Mouse (Mus musculus) splenic B cell, adult 2 months (primary cell): Measurements from ENCODE around the gene Stt3b.
A peak's percentile ranks its signal among the peaks of the same experiment; 100 is the strongest.

ENCODE experiments used
- DNase-seq: peaks from one replicate; pipeline ENCODE4 v3.0.0-alpha.2; 2011; ENCODE audit warnings: low read depth, low spot score
- H3K27me3 ChIP-seq: 2 replicates; pipeline ENCODE4 v1.6.1; 2012; ENCODE audit warnings: mild to moderate bottlenecking, low read length, moderate library complexity, mixed read lengths; ENCODE audit not compliant: control insufficient read depth, poor library complexity, insufficient read depth, severe bottlenecking
- H3K36me3 ChIP-seq: 2 replicates; pipeline ENCODE4 v1.6.1; 2012; ENCODE audit warnings: mild to moderate bottlenecking, low read length, moderate library complexity, mixed read lengths; ENCODE audit not compliant: control insufficient read depth, poor library complexity, insufficient read depth, severe bottlenecking

Stt3b gene

DNA sequence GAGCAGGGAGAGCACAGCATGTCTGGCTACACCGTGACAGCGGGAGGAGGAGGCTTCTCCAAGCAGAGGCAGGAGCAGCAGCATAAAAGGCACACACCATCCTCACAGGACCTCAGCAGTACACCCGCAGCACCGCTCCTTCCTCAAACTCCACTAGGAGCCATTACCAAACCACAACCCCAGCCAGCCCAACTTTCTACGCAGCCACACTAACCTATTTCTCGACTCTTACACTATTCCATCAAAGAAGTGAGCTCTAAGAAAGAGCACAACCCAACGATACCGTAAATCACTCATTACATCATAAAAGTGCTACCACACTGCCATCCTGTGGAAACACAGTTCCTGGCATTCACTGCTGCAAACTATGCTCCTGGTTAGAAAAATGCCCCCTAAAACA, 48.8 kb downstream of the Stt3b start:
- Histone ChIP-seq H3K36me3 (peaks cover 21% of the 10 kb centered on the region), H3K27me3 (no peaks in the 10 kb centered on the region)
- peak; percentile 41 for DNase-seq

DNA sequence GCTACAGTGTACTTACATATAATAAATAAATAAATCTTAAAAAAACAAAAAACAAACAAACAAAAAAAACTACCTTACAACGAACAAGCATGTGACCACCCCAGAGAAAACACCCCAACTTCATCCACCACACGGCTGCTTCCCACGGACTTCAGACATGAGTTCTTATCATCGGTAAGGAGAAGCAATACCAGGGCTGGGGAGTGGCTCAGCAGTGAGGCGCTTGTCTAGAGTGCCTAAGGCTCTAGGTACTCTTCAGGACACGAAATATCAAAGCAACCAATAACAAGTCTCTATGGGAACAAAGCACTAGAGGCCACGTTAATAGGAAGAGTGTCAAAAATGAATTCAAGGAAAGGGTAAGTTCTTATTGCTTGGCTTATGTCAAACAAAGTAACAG, 49.8 kb downstream of the Stt3b start:
- DNase-seq, result no peak
- Histone ChIP-seq H3K27me3 (no peaks in the 10 kb centered on the region), H3K36me3 (peaks cover 20% of the 10 kb centered on the region)

DNA sequence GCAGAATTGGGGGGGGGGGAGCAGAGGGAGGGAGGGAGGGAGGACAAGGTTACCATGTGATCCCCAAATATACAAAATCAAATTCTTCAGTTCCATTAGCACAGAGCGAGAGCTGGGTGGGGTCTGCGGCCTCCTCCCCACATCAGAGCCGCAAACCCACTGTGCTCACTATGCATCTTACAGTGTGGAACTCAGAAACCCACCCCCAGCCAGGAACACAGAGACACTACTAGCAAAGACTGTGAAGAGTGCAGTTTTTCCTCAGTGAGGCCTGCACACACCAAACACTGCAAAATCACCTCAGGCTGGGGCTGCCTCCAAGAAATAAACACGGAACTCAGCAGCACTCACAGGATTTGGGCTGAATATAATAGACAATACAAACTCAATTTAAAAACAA, 50.4 kb downstream of the Stt3b start:
- no peak for DNase-seq
- Histone ChIP-seq H3K36me3 (peaks cover 23% of the 10 kb centered on the region), H3K27me3 (no peaks in the 10 kb centered on the region)

DNA sequence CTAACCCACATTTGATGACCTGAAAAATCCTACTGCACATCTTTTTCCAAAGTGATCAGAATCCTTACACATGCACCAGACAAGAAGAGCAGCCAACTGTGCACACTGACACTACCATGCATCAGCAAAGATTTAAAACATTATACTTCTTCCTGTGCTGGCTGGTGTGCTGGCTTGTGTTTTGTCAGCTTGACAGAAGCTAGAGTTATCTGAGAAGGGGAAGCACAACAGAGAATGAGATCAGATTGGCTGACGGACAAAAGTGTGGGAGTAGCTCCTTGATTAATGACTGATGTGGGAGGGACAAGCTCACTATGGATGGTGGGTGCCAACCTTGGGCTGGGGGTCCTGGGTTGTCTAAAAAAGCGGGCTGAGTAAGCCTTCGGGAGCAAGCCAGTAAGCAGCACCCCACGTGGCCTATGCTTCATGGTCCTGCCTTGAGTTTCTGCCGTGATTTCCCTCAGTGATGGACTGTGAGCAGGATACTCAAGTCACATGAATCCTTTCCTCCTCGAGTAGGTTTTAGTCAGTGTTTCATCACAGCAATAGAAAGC, 52.4 kb downstream of the Stt3b start:
- H3K27me3 ChIP-seq, result no peaks in the 10 kb centered on the region
- H3K36me3 ChIP-seq, result peaks cover 26% of the 10 kb centered on the region
- no peak for DNase-seq

DNA sequence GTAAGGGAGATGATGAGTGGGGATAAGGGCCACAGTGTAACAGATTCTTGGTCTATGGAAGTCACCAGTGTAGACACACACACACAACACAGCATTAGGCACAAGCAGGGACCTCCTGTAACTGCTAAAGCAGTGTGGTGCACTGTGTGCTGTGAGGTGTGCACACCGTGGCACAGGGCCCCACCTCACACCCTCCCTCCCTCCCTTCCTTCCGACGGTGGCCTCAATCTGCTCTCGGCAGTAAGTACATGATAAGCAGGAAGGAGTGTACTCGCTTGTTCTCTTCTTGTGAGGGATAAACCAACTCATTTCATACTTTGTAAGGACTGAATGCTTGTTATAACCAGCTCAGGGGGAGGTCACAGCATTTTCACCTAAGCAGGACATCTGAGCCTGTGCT, 61.1 kb downstream of the Stt3b start:
- H3K27me3 ChIP-seq, result no peaks in the 10 kb centered on the region
- no peak for DNase-seq

DNA sequence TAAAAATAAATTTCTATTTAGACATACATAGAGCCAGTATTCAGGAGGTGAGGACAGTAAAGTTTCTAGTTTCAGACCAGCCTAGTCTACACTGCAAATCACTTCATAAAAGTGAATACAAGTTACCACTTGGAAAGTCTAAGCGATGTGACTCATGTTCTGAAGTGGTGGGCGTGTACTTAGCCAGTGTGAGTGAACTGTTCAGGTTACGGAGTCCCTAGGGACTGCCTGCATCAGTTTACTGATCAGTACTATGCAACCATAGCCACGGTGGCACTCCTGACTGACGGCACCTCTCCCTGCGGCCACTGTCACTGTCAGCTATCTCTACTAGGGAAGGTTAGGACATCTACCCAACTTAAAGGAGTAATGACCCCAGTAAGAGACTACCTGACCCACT, 65.1 kb downstream of the Stt3b start:
- DNase-seq, result no peak
- no peaks in the 10 kb centered on the region for H3K27me3 ChIP-seq
- H3K36me3 ChIP-seq, result peaks cover 23% of the 10 kb centered on the region

More for the DNA sequence above, 61.1 kb downstream of the Stt3b start:
- H3K36me3 ChIP-seq, result peaks cover 32% of the 10 kb centered on the region

DNA sequence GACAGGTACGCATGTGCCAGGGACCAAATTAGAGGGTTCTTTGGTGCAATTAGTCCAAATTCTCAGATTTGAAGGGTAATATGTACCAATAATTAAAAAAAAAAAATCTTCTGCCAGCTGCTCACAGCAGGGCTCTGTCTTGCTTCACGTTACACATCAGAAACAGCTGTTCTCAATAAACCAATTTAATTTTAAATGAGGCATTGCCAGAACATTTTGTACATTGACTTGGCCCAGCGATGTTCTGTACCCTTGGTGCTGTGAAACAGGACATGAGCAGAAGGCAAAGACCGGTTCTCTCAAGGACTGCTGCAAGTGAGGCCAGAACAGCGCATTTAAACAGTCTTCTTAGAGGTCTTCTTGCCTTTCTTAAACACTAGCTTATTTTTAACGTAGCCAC, 66.6 kb downstream of the Stt3b start:
- no peak for DNase-seq
- Histone ChIP-seq H3K27me3 (no peaks in the 10 kb centered on the region), H3K36me3 (peaks cover 15% of the 10 kb centered on the region)

DNA sequence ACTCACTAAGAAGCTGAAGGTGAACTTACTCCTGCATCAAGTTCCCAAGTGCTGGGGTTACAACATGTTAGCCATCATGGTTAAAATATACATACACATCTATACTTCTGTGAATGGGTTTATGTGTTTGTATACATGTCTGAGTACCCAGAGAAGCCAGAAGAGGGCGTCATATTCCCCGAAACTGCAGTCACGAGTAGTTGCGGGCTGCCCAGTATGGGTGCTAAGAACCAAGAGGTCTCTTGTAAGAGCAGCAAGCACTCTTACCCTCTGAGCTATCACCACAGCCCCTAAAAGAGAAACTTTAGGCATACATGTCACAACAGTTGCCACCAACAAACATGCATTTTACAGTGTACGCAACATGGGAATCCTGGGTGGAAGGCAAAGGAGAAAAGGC, 70.4 kb downstream of the Stt3b start:
- DNase-seq, result peak; percentile 11
- H3K36me3 ChIP-seq, result peaks cover 6% of the 10 kb centered on the region

DNA sequence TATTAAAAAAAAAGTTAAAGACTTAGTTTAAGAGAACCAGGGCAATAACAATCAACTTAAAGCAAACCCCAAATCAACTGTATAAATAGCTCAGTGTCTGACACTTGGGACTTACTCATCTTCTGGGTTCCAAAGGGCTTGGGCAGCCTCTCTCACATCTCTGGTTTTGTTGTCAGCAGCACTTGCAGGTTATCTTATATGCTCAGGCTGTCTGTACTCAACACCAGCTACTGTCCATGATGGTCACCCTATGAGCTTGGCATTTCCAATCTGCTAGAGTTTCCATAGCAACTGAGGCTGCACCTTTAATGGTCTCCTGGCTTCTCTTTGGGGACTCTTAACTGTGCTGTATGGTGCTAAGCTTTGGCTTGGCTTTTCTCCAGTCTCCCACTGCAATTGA, 72.3 kb downstream of the Stt3b start:
- no peaks in the 10 kb centered on the region for H3K27me3 ChIP-seq
- peaks cover 4% of the 10 kb centered on the region for H3K36me3 ChIP-seq
- no peak for DNase-seq

More for the DNA sequence above, 70.4 kb downstream of the Stt3b start:
- H3K27me3 ChIP-seq, result no peaks in the 10 kb centered on the region

DNA sequence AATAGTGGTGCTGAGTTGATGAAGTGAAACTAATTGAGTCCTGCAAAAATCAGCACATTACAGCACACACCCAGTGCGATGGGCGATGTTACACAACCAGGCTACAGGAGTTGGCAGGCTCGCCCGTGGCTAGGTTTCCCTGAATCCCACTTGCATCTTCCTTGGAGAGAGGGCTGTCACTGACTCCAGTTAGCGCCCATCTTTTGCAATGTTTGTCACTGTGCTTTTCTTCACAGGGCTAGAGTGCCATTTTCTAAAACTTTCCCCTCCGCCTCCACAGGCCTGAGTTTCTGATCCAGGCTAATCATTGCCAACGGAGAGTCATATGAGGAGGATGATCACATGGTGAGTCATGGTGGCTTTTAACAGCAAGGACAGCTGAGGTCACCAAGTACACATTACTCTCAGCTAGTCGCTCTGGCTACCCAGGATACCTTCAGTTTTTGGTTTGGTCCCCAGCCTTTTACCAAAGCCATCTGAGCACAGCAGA, 73.8 kb downstream of the Stt3b start:
- H3K27me3 ChIP-seq, result no peaks in the 10 kb centered on the region
- H3K36me3 ChIP-seq, result peaks cover 4% of the 10 kb centered on the region; the same call in 1 of the 2 replicates
- DNase-seq, result no peak

DNA sequence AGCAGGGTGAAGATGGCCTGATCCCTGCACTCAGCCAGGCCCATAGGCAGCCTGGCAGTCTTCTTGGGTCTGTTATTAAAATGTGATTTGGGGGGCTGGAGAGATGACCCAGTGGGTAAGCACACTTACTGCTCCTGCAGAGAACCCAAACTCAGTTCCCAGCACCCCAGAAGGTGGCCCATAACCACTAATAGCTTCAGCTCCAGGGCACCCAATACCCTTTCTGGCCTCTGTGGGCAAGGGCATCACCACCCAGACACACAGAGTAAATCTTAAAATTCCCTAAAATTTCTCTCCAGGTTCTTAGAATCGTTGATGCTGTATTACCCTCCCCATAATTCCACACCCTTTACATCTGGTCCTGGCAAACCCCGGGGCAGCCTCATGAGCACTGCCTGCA, 75.7 kb downstream of the Stt3b start:
- DNase-seq, result no peak
- Histone ChIP-seq H3K36me3 (no peaks in the 10 kb centered on the region; the same call in 1 of the 2 replicates), H3K27me3 (no peaks in the 10 kb centered on the region)

DNA sequence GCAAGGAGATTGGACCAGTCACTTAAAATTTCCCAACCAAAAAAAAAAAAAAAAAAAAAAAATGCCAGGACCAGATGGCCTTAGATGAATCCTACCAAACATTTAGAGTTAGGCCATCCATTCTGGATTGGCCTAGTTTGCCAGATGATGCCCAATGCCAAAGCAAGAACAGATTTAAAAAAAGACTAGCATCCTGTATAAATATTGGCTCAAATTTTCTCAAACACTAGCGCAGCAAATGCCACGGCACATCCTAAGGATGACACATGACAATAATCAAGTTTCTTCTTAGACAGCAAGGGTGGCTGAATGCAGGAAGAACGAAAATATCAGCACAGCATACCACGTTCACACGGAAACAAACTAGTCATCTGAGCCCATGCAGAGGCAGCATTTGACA, 76.5 kb downstream of the Stt3b start:
- no peaks in the 10 kb centered on the region for H3K27me3 ChIP-seq
- H3K36me3 ChIP-seq, result no peaks in the 10 kb centered on the region
- DNase-seq, result no peak

DNA sequence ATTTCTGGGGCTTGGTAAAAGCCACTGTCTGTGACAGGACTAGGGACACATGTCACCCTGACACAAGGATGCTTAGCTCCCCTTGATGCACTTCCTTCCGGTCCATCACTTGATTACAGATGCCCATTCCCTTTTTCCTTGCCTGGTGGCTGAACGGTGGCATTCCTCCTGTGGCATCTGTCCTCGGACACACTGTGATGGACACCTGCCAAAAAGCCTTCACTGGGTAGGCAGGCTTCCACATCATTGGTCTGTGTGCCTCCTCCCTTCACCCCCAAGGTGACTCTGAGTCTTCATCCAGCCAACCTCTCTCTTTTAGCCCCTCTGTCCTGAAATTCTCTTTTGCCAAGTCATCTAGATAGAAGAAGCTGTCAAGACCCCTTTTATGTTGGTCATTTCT, 78.7 kb downstream of the Stt3b start:
- H3K27me3 ChIP-seq, result no peaks in the 10 kb centered on the region
- DNase-seq, result no peak
- no peaks in the 10 kb centered on the region for H3K36me3 ChIP-seq

DNA sequence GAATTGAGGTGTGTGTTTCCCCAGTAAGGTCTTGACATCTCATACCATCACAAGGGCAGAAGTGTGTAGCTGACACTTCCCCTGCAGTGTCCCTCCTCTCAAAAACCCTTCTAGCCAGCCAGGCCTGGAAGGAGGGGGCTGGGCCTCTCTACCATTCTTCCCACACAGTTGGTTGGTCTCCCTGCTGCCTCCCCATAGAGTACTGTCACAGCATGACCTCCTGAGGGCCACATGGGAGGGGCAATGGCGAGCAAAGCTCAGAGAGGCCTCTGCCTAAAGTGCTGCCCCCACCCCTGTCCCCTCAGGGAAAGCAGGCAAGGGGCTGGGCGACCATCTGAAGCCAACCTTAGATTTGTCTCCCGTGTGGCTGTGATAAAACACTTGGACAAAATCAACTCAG, 80.1 kb downstream of the Stt3b start:
- H3K36me3 ChIP-seq, result no peaks in the 10 kb centered on the region
- DNase-seq, result no peak
- no peaks in the 10 kb centered on the region for H3K27me3 ChIP-seq

DNA sequence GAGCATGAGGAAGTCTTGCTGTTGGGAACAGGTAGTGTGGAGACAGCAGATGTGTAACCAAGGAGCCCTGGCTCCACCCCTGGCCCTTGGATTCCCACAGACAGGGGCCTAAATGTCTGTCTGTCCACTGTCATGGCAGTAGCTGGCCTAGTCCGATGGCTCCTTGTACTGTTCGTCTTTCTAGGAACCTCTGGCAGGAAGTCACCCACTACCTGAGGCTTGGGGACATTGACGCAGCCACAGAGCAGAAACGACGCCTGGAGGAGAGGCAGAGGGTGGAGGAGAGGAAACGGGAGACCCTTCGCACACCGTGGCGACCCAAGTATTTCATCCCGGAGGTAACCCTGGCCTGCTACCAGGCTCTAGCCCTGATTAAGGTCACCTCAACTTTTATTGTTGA, 80.5 kb downstream of the Stt3b start:
- no peaks in the 10 kb centered on the region for H3K36me3 ChIP-seq
- DNase-seq, result no peak
- H3K27me3 ChIP-seq, result no peaks in the 10 kb centered on the region

DNA sequence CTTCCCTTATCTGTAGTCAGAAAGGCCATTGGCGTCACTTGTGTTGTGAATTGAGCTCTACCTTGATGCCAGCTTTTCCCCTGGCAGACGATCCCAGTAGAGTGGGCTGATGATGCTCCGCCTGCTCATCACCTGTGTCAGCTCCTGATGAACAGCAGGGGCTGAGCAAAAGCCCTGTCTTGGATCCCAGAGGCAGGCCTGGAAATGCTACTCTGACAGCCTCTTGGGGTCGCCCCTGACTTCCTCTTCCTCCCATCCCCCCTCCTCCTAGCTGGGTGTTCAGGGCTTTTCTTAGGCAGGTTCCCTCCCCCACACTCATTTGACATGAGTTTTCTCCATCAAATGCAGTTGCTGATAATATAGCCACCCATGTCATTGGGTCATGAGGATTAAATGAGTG, 81.1 kb downstream of the Stt3b start:
- DNase-seq, result no peak
- no peaks in the 10 kb centered on the region for H3K27me3 ChIP-seq
- no peaks in the 10 kb centered on the region for H3K36me3 ChIP-seq
